Mouse (Mus musculus) skeletal muscle tissue, postnatal 0 days (tissue): ENCODE data around the gene Iars. TPM values are rescaled to one million over a fixed set of nuclear protein-coding genes. Genes with fewer than 3 reads are reported as not detected.

Experiments
- polyA plus RNA-seq: library from polyadenylated mRNA; unstranded; fragments of >200 nt; fragmentation: Nextera tagmentation; extraction: Ambion mirVana; gene quantifications from 2 replicates; pipeline ENCODE4 v1.2.1, GENCODE M21; 2015

Gene Iars
- polyA plus RNA-seq, result 24.6 and 25.8 TPM in 2 replicates

DNA sequence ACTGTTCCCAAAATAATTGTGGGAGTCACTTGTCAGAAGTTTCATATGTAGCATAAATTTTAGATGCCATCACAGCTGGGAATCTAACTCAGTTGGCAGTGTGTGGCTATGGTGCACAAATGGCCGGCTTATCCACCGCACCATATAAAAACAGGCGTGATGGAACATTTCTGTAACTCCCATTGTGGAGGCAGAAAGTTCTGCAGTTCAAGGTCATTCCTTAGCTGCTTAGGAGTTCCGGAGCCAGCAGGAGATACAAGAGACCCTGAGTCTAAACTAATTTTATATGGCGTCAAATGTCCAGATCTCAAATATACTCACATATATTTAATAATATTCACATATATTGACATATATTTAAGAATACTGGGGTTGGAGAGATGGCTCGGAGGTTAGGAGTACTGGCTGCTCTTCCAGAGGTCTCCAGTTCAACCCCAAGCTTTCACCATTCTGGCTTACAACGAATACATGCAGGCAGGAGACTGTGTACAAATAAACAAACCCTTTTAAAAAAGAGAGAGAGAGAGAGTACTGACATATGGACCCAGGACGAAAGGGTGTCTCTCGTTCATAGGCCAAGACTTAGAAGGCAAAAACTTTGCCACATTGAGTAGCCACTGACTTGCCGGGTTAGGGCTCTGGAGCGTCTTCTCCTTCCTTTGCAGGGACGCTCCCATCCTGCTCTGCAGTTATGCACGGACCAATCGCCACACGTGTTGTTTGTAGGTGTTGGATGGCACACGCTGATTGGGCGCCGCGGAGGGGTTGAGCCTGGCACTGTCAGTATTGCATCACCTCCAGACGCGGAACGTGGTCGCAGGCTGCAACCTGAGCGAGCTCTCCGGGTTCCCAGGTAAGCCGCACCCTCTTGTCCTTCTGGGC lies at the start of gene Iars:
TSS of gene Iars (plus strand) at position 750 of the 882 bp plus-strand sequence.

DNA sequence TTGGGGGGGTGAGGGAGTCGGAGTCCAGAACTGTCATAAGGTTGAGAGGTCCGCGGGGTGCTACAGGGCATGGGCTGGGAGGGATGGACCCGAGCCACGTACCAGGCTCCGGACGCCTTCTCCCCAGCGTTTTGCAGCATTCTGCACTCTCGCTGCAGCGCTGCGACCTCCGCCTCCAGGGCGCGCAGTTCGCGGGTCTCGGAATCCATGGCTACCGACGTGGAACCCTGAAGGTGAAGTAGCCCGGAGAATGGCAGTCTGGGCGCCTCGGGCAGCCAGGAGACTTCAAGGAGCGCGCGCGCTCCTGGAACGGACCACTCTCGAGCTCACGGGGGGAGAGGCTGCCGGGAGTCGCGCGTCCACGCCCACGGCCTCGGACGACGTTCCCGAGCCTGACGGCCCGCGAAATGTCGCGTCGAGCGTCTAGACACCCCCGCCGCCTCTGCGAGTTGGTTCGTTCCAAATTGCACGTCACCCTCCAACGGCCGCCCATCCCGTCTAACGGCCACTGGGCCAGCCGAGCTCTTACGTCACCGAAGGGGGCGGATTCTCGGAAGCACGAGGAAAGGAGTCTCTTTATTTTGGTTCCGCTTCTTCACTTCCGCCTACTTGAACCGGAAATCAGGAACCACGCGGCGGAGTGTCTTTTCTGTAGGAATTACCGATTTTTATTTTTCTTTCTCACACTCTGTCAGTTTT lies 29.3 kb upstream of the Iars start, which contains the start of the genes Cenpp and Nol8:
TSS of gene Cenpp (minus strand) at position 305 of the 699 bp plus-strand sequence.
TSS of gene Nol8 (plus strand) at position 598 of the 699 bp plus-strand sequence.

Other genes with a start within 250 kb of the Iars start
- 0.56 TPM in 2 replicates for gene Tes3-ps, start 188.8 kb upstream of the Iars start, polyA plus RNA-seq
- gene Ecm2, start 177.3 kb upstream of the Iars start, polyA plus RNA-seq, result 3.9 TPM in 2 replicates
- gene Aspn, start 137.7 kb upstream of the Iars start, polyA plus RNA-seq, result 190 and 261 TPM in 2 replicates
- gene Omd, start 99.6 kb upstream of the Iars start, polyA plus RNA-seq, result 0.95 and 1.0 TPM in 2 replicates
- 177 and 186 TPM in 2 replicates for gene Ogn, start 74.1 kb upstream of the Iars start, polyA plus RNA-seq
- gene Cenpp, start 29.3 kb upstream of the Iars start, polyA plus RNA-seq, result 10.7 and 11.2 TPM in 2 replicates
- gene Nol8, start 29.0 kb upstream of the Iars start, polyA plus RNA-seq, result 6.5 and 8.0 TPM in 2 replicates
- gene Gm30302, start 116.9 kb downstream of the Iars start, polyA plus RNA-seq, result not detected in 2 replicates